Mouse (Mus musculus) forebrain, embryonic 15.5 days (tissue): ENCODE results near the gene Gm20605. TPM values are rescaled to one million over a fixed set of nuclear protein-coding genes. Genes with fewer than 3 reads are reported as not detected.
"Not testable (repeated sequence)": the region's sequence is repeated elsewhere in the genome, so short reads cannot be mapped to it uniquely, and the experiment has no call there.

Source experiments
- ATAC-seq: fragments of 200-750 bp; cut with Nextera tagmentation; replicated peaks from 2 replicates; pipeline ENCODE4 v1.8.0; 2017; ENCODE audit warnings: mild to moderate bottlenecking, moderate TSS enrichment, moderate library complexity
- H3K27ac ChIP-seq: fragments of 300-500 bp; sonication (generic); replicated peaks from 2 replicates; pipeline ENCODE4 v1.5.1; 2015; ENCODE audit warnings: mild to moderate bottlenecking, inconsistent platforms
- H3K27me3 ChIP-seq: fragments of 300-500 bp; sonication (generic); 2 replicates; pipeline ENCODE4 v1.6.1; 2015; ENCODE audit warnings: inconsistent platforms
- H3K36me3 ChIP-seq: fragments of 300-500 bp; sonication (generic); 2 replicates; pipeline ENCODE4 v1.6.1; 2015; ENCODE audit warnings: mild to moderate bottlenecking, inconsistent platforms
- H3K4me1 ChIP-seq: fragments of 300-500 bp; sonication (generic); 2 replicates; pipeline ENCODE4 v1.6.1; 2015; ENCODE audit warnings: inconsistent platforms
- H3K4me2 ChIP-seq: fragments of 300-500 bp; sonication (generic); replicated peaks from 2 replicates; pipeline ENCODE4 v1.6.1; 2015; ENCODE audit warnings: mild to moderate bottlenecking, inconsistent platforms
- H3K4me3 ChIP-seq: fragments of 300-500 bp; sonication (generic); 2 replicates; pipeline ENCODE4 v1.5.1; 2015; ENCODE audit warnings: mild to moderate bottlenecking, inconsistent platforms
- H3K9ac ChIP-seq: fragments of 300-500 bp; sonication (generic); replicated peaks from 2 replicates; pipeline ENCODE4 v1.6.1; 2015; ENCODE audit warnings: mild to moderate bottlenecking, inconsistent platforms
- H3K9me3 ChIP-seq: fragments of 300-500 bp; sonication (generic); 2 replicates; pipeline ENCODE4 v1.6.1; 2016; ENCODE audit warnings: inconsistent platforms
- WGBS: fragments of 180-500 bp; shearing (Covaris S2); methylation state at CpG from one replicate; pipeline ENCODE4 v1.1.7; 2015; ENCODE audit warnings: mixed read lengths; 5-methylcytosine and 5-hydroxymethylcytosine counted together
- polyA plus RNA-seq: library from polyadenylated mRNA; unstranded; fragments of >200 nt; fragmentation: Nextera tagmentation; extraction: Ambion mirVana; gene quantifications from 2 replicates; pipeline ENCODE4 v1.2.1, GENCODE M21; 2015

Gm20605 gene
- polyA plus RNA-seq, 1 experiment from 2014 or later: 7.8 TPM

DNA sequence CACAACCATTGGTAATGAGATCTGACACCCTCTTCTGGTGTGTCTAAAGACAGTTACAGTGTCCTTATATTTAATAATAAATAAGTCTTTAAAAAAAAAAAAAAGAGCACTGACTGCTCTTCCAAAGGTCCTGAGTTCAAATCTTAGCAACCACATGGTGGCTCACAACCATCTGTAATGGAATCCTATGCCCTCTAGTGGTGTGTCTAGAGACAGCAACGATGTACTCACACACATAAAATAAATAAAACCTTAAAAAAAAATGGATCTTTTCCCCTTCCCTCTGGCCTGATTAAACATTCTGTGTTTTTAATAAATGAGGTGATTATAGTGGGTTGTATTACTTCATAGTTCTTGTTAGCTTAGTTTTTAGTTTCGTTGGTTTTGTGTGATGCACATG lies 14.1 kb upstream of the Gm20605 start:
- not testable (repeated sequence) for H3K27me3 ChIP-seq, H3K27ac ChIP-seq, H3K4me1 ChIP-seq, H3K4me3 ChIP-seq, H3K9ac ChIP-seq, ATAC-seq, H3K36me3 ChIP-seq, H3K9me3 ChIP-seq, H3K4me2 ChIP-seq
- 95% methylated on average over 2 of the region's 2 CpGs for WGBS

DNA sequence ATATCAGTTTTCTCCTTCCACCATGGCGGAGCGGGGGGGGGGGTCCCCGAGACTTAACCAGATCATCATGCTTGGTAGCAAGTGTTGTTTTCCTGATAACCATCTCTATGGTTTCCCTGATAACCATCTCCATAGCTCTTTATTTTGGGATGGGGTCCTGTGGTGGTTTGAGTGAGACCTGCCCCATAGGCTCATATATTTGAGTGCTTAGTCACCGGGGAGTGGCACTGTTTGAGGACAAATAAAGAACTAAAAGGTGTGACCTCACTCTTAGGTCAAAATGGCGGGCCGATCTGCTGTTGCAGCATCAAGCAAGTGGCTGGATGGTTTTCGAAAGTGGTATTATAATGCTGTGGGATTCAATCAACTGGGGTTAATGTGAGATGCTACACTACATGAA lies 13.6 kb upstream of the Gm20605 start:
- no peak overlapping the region for H3K9ac ChIP-seq
- H3K4me3 ChIP-seq: no peak overlapping the region
- 94% methylated on average over 7 of the region's 7 CpGs for WGBS
- no peaks in the 10 kb centered on the region for H3K9me3 ChIP-seq
- no peak for ATAC-seq
- no peaks in the 10 kb centered on the region for H3K4me1 ChIP-seq
- H3K4me2 ChIP-seq: no peak overlapping the region
- no peak overlapping the region for H3K27ac ChIP-seq
- H3K36me3 ChIP-seq: no peaks in the 10 kb centered on the region
- H3K27me3 ChIP-seq: no peaks in the 10 kb centered on the region

DNA sequence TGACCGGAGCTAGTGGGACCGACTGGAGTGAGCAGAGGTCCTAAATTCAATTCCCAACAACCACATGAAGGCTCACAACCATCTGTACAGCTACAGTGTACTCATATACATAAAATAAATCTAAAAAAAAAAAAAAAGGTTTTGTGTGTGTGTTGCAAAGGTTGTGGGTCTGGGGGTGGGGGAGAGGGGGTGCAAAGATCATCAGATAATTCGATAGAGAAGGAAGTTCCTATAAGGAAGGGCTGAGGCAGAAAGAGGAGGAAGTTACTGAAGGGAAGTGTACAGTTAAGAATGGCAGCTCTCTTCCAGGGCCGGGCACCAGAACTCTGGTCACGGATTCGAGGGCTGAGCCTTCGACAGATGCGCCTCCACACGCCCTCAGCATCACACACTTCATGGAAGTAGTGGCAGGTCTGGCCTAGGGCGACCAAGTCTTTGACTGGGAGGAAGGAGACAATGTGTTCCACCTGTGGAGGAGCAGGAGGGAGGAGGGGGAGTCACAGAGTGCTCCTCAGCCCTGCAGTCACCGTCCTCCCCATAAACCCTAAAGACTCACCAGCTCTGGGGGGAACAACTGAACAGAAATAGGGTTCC lies 4.9 kb upstream of the Gm20605 start:
- H3K27ac ChIP-seq: no peak overlapping the region
- H3K36me3 ChIP-seq: no peaks in the 10 kb centered on the region
- H3K4me1 ChIP-seq: peaks cover 8% of the 10 kb centered on the region
- no peaks in the 10 kb centered on the region for H3K9me3 ChIP-seq
- no peak overlapping the region for H3K9ac ChIP-seq
- H3K27me3 ChIP-seq: no peaks in the 10 kb centered on the region
- no peak overlapping the region for H3K4me2 ChIP-seq
- 88% methylated on average over 11 of the region's 11 CpGs for WGBS
- no peak overlapping the region for H3K4me3 ChIP-seq
- no peak for ATAC-seq

DNA sequence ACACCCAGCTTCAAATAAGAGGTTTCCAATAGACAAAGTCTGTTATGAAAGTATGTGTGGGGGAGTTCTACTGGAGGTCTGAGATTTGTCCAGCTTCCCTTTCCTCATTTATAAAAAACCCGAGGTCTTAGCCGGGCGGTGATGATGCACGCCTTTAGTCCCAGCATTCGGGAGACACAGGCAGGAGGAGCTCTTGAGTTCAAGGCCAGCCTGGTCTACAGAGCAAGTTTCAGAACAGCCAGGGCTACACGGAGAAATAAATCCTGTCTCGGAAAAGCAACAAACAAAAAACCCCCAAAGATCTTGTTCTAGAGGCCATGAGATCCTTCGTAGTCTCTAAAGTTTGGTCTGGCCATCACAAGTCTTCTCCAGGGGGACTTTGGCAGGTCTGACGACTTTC lies 984 bp upstream of the Gm20605 start:
- Histone ChIP-seq H3K36me3 (no peaks in the 10 kb centered on the region), H3K4me1 (peaks cover 38% of the 10 kb centered on the region), H3K9me3 (no peaks in the 10 kb centered on the region), H3K4me2 (peak overlapping the region; percentile 65), H3K4me3 (peak overlapping the region; percentile 54), H3K27ac (peak overlapping the region; percentile 90), H3K27me3 (no peaks in the 10 kb centered on the region), H3K9ac (peak overlapping the region; percentile 65)
- 3% methylated on average over 9 of the region's 9 CpGs for WGBS
- no peak for ATAC-seq

DNA sequence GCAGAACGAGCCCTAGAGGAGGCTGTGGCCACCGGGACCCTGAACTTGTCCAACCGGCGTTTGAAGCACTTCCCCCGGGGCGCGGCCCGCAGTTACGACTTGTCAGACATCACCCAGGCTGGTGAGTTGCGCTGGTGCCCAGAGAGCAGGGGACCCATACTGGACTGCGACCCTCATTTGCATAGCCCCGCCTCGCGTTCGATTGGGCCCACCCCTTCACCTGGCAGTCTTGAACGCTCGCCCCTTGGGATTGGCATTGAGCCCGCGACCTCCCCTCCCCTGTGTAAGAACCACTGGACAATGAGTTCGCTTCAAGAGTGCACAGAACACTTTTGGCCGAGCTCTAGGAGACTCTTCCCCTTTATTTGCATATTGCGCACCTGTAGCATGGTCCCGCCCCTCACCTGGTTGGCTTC lies 339 bp downstream of the Gm20605 start:
- Histone ChIP-seq H3K4me3 (peak overlapping the region; percentile 57), H3K9ac (peak overlapping the region; percentile 65), H3K27me3 (no peaks in the 10 kb centered on the region), H3K4me2 (peak overlapping the region; percentile 74), H3K27ac (peak overlapping the region; percentile 86), H3K36me3 (peaks cover 7% of the 10 kb centered on the region), H3K4me1 (peaks cover 38% of the 10 kb centered on the region), H3K9me3 (no peaks in the 10 kb centered on the region)
- peak; percentile 7 for ATAC-seq
- WGBS: under 1% methylated on average over 23 of the region's 23 CpGs

DNA sequence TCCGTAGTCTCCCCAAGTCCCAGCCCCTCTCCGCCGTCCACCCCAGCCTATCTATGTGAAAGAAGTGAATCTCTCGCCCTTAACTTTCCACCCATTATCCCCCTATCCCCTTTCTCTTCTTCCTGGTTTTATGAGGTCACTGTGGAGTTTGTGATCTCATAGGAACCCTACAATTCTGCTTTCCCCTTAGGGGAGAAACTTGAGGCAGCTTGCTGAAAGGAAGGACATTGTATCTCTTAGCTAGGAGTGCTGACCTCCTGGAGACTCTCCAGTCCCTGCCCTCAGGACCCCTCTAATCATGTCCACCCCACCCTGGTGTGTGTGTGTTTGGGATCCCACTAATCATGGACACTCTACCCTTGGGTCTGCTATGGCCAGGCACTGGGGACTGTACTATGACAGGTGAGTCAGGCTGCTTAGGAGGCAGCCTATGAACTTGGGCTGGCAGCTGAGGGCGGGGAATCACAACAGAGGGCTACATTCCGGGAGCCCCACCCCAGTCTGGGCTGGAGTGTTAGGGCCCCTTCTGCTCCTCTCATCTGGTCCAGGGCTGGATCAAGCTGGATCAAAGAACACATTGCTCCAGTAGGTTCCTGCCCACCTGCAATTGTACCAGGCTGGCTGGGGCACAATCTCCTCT lies 1.1 kb downstream of the Gm20605 start:
- ATAC-seq: no peak
- H3K9me3 ChIP-seq: no peaks in the 10 kb centered on the region
- peak overlapping the region; percentile 74 for H3K4me2 ChIP-seq
- no peaks in the 10 kb centered on the region for H3K27me3 ChIP-seq
- 29% methylated on average over 6 of the region's 6 CpGs for WGBS
- H3K27ac ChIP-seq: no peak overlapping the region
- H3K4me1 ChIP-seq: peaks cover 38% of the 10 kb centered on the region
- H3K9ac ChIP-seq: peak overlapping the region; percentile 65
- H3K36me3 ChIP-seq: peaks cover 9% of the 10 kb centered on the region
- H3K4me3 ChIP-seq: peak overlapping the region; percentile 57

DNA sequence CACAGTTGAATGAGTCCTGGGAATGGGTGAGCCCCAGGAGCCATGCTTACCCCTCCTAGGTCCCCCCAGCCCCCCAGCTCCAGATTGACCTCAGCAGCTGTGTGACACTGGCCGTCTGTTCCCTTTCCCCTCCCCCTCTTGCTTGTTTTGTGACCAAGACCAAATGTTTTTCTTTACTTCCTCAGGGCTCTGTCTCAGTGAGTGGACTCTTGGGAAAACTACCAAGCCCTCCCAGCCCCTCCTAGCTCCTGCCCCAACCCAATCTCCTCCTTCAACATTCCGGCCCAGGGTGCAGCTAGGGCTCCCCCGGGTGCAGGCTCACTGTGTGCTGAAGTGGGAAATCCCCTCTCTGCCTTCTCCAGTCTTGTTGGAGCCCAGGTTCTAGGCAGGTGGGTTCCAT lies 1.6 kb downstream of the Gm20605 start:
- Histone ChIP-seq H3K4me1 (peaks cover 38% of the 10 kb centered on the region), H3K4me2 (peak overlapping the region; percentile 74), H3K9ac (no peak overlapping the region; the same call in 1 of the 2 replicates), H3K27ac (0 out of 2 replicates have a peak overlapping the region, but pooled peaks have one; percentile 17), H3K9me3 (no peaks in the 10 kb centered on the region), H3K36me3 (peaks cover 14% of the 10 kb centered on the region), H3K4me3 (0 out of 2 replicates have a peak overlapping the region, but pooled peaks have one; percentile 57), H3K27me3 (no peaks in the 10 kb centered on the region)
- no peak for ATAC-seq
- WGBS: 65% methylated on average over 3 of the region's 3 CpGs

DNA sequence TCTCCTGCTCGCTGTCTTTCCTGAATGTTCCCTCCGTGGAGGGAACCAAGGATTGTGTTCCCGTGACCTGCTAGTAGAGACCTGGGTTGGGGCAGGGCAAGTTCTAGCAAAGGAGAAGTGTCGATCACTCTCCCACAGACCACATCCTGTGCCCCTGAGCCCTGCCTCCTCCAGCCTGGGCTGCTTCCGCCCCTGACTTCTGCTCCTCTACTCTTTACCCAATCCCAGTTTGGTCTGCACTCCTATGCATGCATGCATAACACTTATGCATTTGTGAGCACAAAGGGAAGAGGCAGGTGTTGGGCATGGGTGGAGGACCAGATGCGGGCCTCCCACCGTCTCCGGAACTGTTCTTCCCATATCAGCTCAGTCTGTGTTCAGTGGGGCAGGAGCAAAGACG lies 2.2 kb downstream of the Gm20605 start:
- Histone ChIP-seq H3K9ac (no peak overlapping the region; the same call in 1 of the 2 replicates), H3K36me3 (peaks cover 18% of the 10 kb centered on the region), H3K27ac (0 out of 2 replicates have a peak overlapping the region, but pooled peaks have one; percentile 17), H3K4me3 (no peak overlapping the region), H3K4me2 (no peak overlapping the region), H3K27me3 (no peaks in the 10 kb centered on the region), H3K9me3 (no peaks in the 10 kb centered on the region), H3K4me1 (peaks cover 38% of the 10 kb centered on the region)
- ATAC-seq: no peak
- 82% methylated on average over 9 of the region's 9 CpGs for WGBS

DNA sequence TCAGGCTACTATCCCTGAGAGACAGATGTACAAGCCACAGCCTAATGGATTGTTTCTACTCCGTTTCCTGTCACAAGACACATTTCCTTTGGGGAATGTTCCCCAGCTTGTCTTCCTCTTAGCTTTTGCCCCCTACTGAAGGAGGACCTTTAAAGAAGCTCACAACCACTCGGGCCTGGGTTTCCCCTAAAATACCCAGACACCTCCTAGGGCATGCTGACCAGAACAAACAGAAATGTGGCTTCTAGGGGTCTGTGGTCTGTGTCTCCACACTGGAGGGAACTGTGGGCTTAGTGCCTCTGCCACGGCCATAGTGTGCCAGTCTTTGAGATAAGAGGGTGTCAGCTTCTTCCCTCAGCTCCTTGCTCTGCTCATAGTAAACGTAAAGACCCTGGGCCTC lies 2.6 kb downstream of the Gm20605 start:
- Histone ChIP-seq H3K27ac (no peak overlapping the region), H3K4me2 (no peak overlapping the region)

DNA sequence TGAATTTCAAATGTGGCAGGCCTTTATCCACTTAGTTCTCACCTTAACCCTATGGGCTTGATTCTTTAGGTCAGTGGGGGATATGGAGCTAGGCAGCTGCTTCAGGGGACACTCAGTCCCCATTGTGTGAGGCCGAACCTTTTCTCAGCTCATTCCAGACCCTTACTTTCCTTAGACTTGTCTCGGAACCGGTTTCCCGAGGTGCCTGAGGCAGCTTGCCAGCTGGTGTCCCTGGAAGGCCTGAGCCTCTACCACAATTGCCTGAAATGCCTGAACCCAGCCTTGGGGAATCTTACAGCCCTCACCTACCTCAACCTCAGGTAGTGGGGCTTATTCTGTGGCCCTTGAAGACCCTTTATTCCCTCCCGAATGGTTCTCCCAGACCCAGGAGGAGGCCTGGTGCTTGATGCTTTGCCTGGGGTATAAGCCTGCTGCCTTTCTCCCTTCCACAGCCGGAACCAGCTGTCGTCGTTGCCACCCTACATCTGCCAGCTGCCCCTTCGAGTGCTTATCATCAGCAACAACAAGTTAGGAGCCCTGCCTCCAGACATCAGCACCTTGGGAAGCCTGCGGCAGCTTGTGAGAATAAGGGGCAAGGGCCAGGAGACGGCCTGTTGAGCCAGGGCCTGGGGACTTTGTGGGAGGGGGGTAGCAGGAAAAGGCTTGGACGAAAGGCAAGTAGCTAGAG lies 4.6 kb downstream of the Gm20605 start:
- Histone ChIP-seq H3K4me3 (no peak overlapping the region), H3K4me2 (no peak overlapping the region), H3K9me3 (no peaks in the 10 kb centered on the region), H3K36me3 (peaks cover 42% of the 10 kb centered on the region), H3K27me3 (no peaks in the 10 kb centered on the region), H3K9ac (no peak overlapping the region), H3K27ac (no peak overlapping the region), H3K4me1 (peaks cover 30% of the 10 kb centered on the region)
- no peak for ATAC-seq
- 78% methylated on average over 12 of the region's 12 CpGs for WGBS

More for the DNA sequence above, 2.6 kb downstream of the Gm20605 start:
- no peaks in the 10 kb centered on the region for H3K27me3 ChIP-seq
- no peak overlapping the region for H3K9ac ChIP-seq
- no peak for ATAC-seq
- H3K9me3 ChIP-seq: no peaks in the 10 kb centered on the region
- 83% methylated on average over 4 of the region's 4 CpGs for WGBS
- H3K36me3 ChIP-seq: peaks cover 23% of the 10 kb centered on the region
- H3K4me1 ChIP-seq: peaks cover 38% of the 10 kb centered on the region
- no peak overlapping the region for H3K4me3 ChIP-seq

DNA sequence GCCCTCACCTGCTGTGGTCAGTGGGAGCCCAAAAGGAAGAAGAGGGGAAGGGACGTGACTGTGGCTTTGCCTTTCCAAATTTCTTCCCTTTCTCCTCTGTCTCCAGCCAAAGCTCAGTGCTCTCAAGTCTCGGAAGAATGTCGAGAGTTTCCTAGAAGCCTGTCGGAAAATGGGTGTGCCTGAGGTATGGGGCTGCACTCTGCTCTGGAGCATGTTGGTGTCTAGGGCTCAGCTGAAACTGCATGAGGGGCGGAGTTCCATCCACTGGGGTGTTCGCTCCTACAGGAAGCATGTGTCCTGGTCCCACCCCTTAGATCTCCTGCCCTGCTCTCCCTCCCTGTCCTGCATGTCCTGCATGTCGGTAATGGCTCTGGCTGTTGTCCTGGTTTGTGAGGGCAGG lies 10.5 kb downstream of the Gm20605 start:
- Histone ChIP-seq H3K4me1 (no peaks in the 10 kb centered on the region), H3K27me3 (peaks cover 10% of the 10 kb centered on the region; the same call in 1 of the 2 replicates), H3K27ac (no peak overlapping the region), H3K4me2 (no peak overlapping the region), H3K4me3 (no peak overlapping the region), H3K9ac (no peak overlapping the region), H3K9me3 (no peaks in the 10 kb centered on the region), H3K36me3 (peaks cover 61% of the 10 kb centered on the region)
- 87% methylated on average over 7 of the region's 7 CpGs for WGBS
- ATAC-seq: no peak

DNA sequence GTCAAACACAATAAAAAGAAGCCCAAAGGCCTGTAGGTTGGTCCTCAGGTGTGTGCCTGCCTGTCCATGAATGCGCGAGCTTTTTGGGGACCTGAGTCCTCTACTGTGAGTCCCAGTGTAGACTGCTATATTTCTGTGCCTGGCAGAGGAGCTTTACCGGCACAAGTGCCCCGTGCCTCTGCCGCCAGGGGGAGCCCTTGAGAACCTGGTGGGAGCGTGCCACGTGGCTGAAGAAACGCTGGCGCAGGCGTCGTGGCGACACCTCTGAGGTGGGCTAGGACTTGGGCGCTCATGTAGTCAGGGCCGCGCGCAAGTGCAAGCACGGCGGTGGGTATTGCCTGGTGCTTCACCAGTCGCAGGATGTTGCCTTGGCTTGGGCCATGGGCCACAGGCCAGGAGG lies 12.1 kb downstream of the Gm20605 start, which contains the start of gene Sap25:
Gene Sap25 (plus strand): TSS at position 281 of the 400 bp plus-strand sequence.
- Histone ChIP-seq H3K4me1 (peaks cover 9% of the 10 kb centered on the region), H3K4me3 (no peak within 1 kb of the TSS), H3K36me3 (peaks cover 52% of the 10 kb centered on the region), H3K27ac (no peak within 1 kb of the TSS), H3K9me3 (no peaks in the 10 kb centered on the region), H3K9ac (no peak within 1 kb of the TSS), H3K4me2 (no peak within 1 kb of the TSS), H3K27me3 (peaks cover 25% of the 10 kb centered on the region)
- no peak for ATAC-seq
- 88% methylated on average over 19 of the region's 19 CpGs for WGBS
